Mouse (Mus musculus) liver, embryonic 14.5 days (tissue): ENCODE data around the gene Crim1. TPM values are rescaled to one million over a fixed set of nuclear protein-coding genes. Genes with fewer than 3 reads are reported as not detected.

Experiments used
- ATAC-seq: fragments of 200-750 bp; cut with Nextera tagmentation; 2 replicates; pipeline ENCODE4 v1.8.0; 2017; ENCODE audit warnings: moderate number of reproducible peaks, mild to moderate bottlenecking, moderate library complexity; ENCODE audit not compliant: insufficient read depth
- DNase-seq, 3 experiments: peaks; one replicate each; pipeline ENCODE4 v3.0.0-alpha.2; 2012 to 2013; ENCODE audit warnings: low read depth in 3 of 3, low spot score in 3 of 3
- H3K27ac ChIP-seq: fragments of 300-500 bp; sonication (generic); 2 replicates; pipeline ENCODE4 v1.5.1; 2014; ENCODE audit warnings: moderate library complexity, mild to moderate bottlenecking, control low read depth, inconsistent platforms
- H3K27me3 ChIP-seq: fragments of 300-500 bp; sonication (generic); 2 replicates; pipeline ENCODE4 v1.6.1; 2014; ENCODE audit warnings: mild to moderate bottlenecking, low read length, moderate library complexity; ENCODE audit not compliant: control insufficient read depth, insufficient read depth
- H3K36me3 ChIP-seq: fragments of 300-500 bp; sonication (generic); replicated peaks from 2 replicates; pipeline ENCODE4 v1.6.1; 2014; ENCODE audit warnings: low read depth; ENCODE audit not compliant: control insufficient read depth, insufficient read depth
- H3K4me1 ChIP-seq, 2 experiments: fragments of 200-500 bp in 1 of 2; fragments of 300-500 bp in 1 of 2; sonication (generic) in 1 of 2; replicated peaks; 2 replicates each; pipeline ENCODE4 v1.6.1; 2012 to 2014; ENCODE audit warnings: antibody characterized with exemption in 1 of 2, inconsistent platforms in 1 of 2, low read length in 1 of 2; ENCODE audit not compliant: control insufficient read depth in 2 of 2, insufficient read depth in 2 of 2
- H3K4me2 ChIP-seq: fragments of 300-500 bp; sonication (generic); 2 replicates; pipeline ENCODE4 v1.6.1; 2014; ENCODE audit warnings: low read depth, mild to moderate bottlenecking, control low read depth, moderate library complexity
- H3K4me3 ChIP-seq, 2 experiments: fragments of 200-500 bp in 1 of 2; fragments of 300-500 bp in 1 of 2; sonication (generic) in 1 of 2; 2 replicates each; pipeline ENCODE4 v1.5.1; 2012 to 2014; ENCODE audit warnings: low read depth in 2 of 2, low read length in 2 of 2, mild to moderate bottlenecking in 2 of 2, control low read depth in 1 of 2, inconsistent platforms in 1 of 2, moderate library complexity in 1 of 2; ENCODE audit not compliant: insufficient read depth in 1 of 2
- H3K9ac ChIP-seq: fragments of 300-500 bp; sonication (generic); replicated peaks from 2 replicates; pipeline ENCODE4 v1.6.1; 2014; ENCODE audit warnings: mild to moderate bottlenecking, control low read depth, moderate library complexity
- H3K9me3 ChIP-seq: fragments of 300-500 bp; sonication (generic); 2 replicates; pipeline ENCODE4 v1.6.1; 2016; ENCODE audit warnings: low read length, mixed read lengths; ENCODE audit not compliant: control insufficient read depth
- CTCF ChIP-seq: IDR thresholded peaks from 2 replicates; pipeline ENCODE4 v1.5.1; 2016; ENCODE audit warnings: antibody characterized with exemption, low read depth, control low read depth
- EP300 ChIP-seq: IDR thresholded peaks from 2 replicates; pipeline ENCODE4 v1.6.1; 2016; ENCODE audit warnings: antibody characterized with exemption, low read depth
- WGBS: fragments of 180-500 bp; shearing (Covaris S2); extraction: QIAGEN DNeasy Blood & Tissue Kit; methylation state at CpG from one replicate; pipeline ENCODE4 v1.1.7; 2014; ENCODE audit not compliant: insufficient replicate concordance; 5-methylcytosine and 5-hydroxymethylcytosine counted together
- polyA plus RNA-seq, 2 experiments: library from polyadenylated mRNA; depleted of rRNA in 1 of 2; stranded (reverse) in 1 of 2; unstranded in 1 of 2; fragments of >200 nt; fragmentation: Nextera tagmentation in 1 of 2; extraction: Ambion mirVana in 1 of 2; gene quantifications; 2 replicates each; pipeline versions ENCODE4 v1.2.1 to v1.2.3; 2012 to 2014

Gene Crim1
- polyA plus RNA-seq, 2 experiments = 0.74 to 0.95 TPM

DNA sequence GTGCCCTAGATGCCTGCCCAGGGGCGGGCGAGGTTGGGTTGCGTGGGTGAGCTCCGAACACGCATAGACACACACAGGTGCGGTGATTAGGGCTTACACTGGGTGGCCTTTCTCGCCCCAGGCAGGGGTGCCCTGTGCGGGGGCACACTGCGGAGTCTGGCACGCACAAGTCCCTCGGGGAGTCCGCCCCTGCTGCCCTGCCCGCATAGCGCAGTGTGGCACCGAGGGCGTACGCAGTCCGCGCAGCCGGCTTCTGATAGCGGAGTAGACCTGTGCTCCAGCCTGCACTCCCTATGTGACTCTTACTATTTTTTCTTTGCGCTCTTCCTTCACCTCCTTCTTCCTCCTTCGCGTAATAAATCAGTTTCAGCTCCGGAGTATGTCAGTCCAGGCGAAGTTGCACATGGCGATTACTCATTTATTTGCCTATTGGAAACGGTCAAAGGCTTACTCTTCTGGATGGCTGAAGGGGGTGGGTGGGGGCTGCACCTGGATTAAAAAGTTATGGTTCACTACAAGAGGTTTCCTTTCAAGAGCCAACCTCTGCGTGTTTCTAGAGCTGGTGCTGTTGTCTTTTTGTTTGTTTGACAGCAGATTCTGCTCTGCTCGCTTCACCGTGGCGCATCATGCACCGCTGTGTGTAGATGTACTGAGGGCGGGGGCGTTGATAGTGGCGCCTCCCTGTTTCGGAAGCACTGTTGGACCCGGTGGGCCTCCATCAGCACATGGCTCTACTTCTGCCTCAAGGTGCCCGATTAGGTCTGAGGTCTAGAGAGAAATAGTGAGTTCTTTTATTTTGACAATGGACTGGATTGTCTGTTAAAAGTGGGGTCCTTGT lies 1.4 kb downstream of the Crim1 start:
- Histone ChIP-seq H3K27me3 (peaks cover 36% of the 10 kb centered on the region), H3K9me3 (no peaks in the 10 kb centered on the region), H3K36me3 (no peaks in the 10 kb centered on the region), H3K9ac (peak overlapping the region; percentile 1; the same call in 1 of the 2 replicates), H3K27ac (no peak overlapping the region), H3K4me2 (peak overlapping the region; percentile 83), H3K4me3 (peak overlapping the region; percentile 60 to 66), H3K4me1 (peaks cover 0 to 8% of the 10 kb centered on the region in 2 experiments; a peak in 3 of 4 replicates)
- ATAC-seq (peak; percentile 47), DNase-seq (no peak)
- no peak for TF ChIP-seq EP300
- TF ChIP-seq CTCF = no peak
- WGBS = 1% methylated on average over 39 of the region's 39 CpGs

DNA sequence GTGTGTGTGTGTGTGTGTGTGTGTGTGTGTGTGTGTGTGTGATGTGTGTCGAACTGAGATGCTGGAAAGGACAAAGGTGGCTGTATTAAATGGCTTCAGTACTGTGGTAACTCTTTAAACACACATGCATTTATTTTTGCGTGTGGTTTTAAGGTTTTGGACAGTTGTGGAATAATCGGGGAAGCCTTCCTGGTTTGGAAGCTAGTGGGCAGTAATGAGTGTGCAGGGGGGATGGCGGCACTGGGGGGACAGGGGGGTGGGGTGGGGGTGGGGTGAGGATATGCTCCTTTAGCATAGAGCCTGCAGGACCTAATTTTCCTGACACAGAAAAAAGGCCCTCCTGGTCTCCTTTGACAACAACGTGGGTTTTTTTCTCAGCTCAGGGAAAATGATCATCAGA lies 2.2 kb downstream of the Crim1 start:
- Histone ChIP-seq H3K9ac (no peak overlapping the region), H3K9me3 (no peaks in the 10 kb centered on the region), H3K36me3 (no peaks in the 10 kb centered on the region), H3K4me2 (peak overlapping the region; percentile 83), H3K27ac (no peak overlapping the region), H3K4me1 (peaks cover 0 to 8% of the 10 kb centered on the region in 2 experiments; a peak in 3 of 4 replicates), H3K4me3 (peak overlapping the region in 1 of 2 experiments; percentile 60; a peak in 1 of 4 replicates), H3K27me3 (peaks cover 36% of the 10 kb centered on the region)
- ATAC-seq (no peak), DNase-seq (no peak)
- 18% methylated on average over 5 of the region's 5 CpGs for WGBS
- no peak for TF ChIP-seq CTCF
- TF ChIP-seq EP300 = no peak

DNA sequence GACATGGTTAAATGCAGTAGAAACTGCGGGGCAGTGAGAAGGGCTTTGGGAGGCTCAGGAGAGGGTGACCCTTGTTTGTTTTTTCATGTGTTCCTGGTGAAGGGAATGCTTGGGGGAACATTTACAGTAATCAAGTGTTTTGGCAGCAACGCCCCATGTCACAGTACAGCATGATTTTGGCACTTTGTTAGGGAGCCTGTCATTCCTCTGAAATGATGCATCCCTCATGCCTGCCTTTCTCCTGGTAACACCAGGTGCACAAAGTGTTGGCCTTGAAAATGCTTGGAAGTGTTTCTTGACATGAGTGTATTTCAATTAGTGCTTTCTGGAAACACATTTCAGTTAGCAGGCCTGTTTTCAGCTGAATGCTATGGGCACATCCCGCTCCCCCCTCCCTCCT lies 2.7 kb downstream of the Crim1 start:
- ATAC-seq (no peak), DNase-seq (no peak)
- H3K27me3 ChIP-seq = peaks cover 36% of the 10 kb centered on the region
- no peak overlapping the region for H3K4me3 ChIP-seq
- no peaks in the 10 kb centered on the region for H3K36me3 ChIP-seq
- no peak for TF ChIP-seq CTCF
- no peak for TF ChIP-seq EP300
- H3K9ac ChIP-seq = no peak overlapping the region
- WGBS = 66% methylated on average over 3 of the region's 3 CpGs
- peaks cover 0 to 8% of the 10 kb centered on the region in 2 experiments; a peak in 3 of 4 replicates for H3K4me1 ChIP-seq
- H3K4me2 ChIP-seq = peak overlapping the region; percentile 8; the same call in 1 of the 2 replicates
- no peak overlapping the region for H3K27ac ChIP-seq
- no peaks in the 10 kb centered on the region for H3K9me3 ChIP-seq

GRCm38 (mm10) chr17:78203478-78203877 lies 3.4 kb downstream of the Crim1 start:
- Histone ChIP-seq H3K27me3 (peaks cover 32% of the 10 kb centered on the region), H3K9me3 (no peaks in the 10 kb centered on the region), H3K9ac (no peak overlapping the region), H3K27ac (no peak overlapping the region), H3K4me3 (no peak overlapping the region), H3K4me2 (no peak overlapping the region), H3K36me3 (no peaks in the 10 kb centered on the region), H3K4me1 (peaks cover 0 to 8% of the 10 kb centered on the region in 2 experiments; a peak in 3 of 4 replicates)
- no peak for DNase-seq
- no peak for TF ChIP-seq EP300
- peak; percentile 4; the same call in 1 of the 2 replicates for TF ChIP-seq CTCF
- 51% methylated on average over 5 of the region's 5 CpGs for WGBS
- no peak for ATAC-seq

- peaks cover 0 to 4% of the 10 kb centered on the region in 2 experiments; a peak in 1 of 4 replicates for H3K4me1 ChIP-seq
- no peak overlapping the region for H3K4me3 ChIP-seq
- ATAC-seq (no peak), DNase-seq (no peak)
- no peak overlapping the region for H3K9ac ChIP-seq
- H3K27ac ChIP-seq = no peak overlapping the region
- TF ChIP-seq CTCF = no peak
- TF ChIP-seq EP300 = no peak
- no peaks in the 10 kb centered on the region for H3K36me3 ChIP-seq
- H3K9me3 ChIP-seq = no peaks in the 10 kb centered on the region
- 53% methylated on average over 2 of the region's 2 CpGs for WGBS
- peaks cover 6% of the 10 kb centered on the region for H3K27me3 ChIP-seq
- no peak overlapping the region for H3K4me2 ChIP-seq
Observed at GRCm38 (mm10) chr17:78206421-78206820, 6.4 kb downstream of the Crim1 start.
